Mouse (Mus musculus): ENCODE results near the gene Ptk6.

- TF ChIP-seq GATA1 (IDR thresholded peaks at IDR 0.05; ENCODE audit: borderline replicate concordance, low read length) (no peak), CTCF (IDR thresholded peaks at IDR 0.05; ENCODE audit: low read depth, low read length) (no peak), POLR2AphosphoS5 (IDR thresholded peaks at IDR 0.05; ENCODE audit: insufficient replicate concordance, low read depth, low read length) (no peak), TAL1 (conservative IDR thresholded peaks at IDR 0.05; ENCODE audit: low read depth, low read length) (no peak)
These were observed 15.2 kb downstream of the Ptk6 start, which contains the start of gene Ppdpf for GRCm38 (mm10) chr2:181187121-181188000.

Measured in G1E (cell line).